Mouse (Mus musculus): ENCODE measurements at regions not wholly inside any gene's neighbourhood (a gene's known extent, or its start where the extent isn't known, plus 50 kb on each side); places are given as distances from the start of the nearest gene placed in this dataset.

GRCm38 (mm10) chr4:131014301-131015081, 70.3 kb downstream of the Matn1 start:
- intact Hi-C loops (cut with DNase I; ENCODE audit: low total_unique reads): no loop called here
- DNase-seq: no peak

GRCm38 (mm10) chr4:131015156-131015555, 71.0 kb downstream of the Matn1 start:
- DNase-seq: no peak
- intact Hi-C loops (cut with DNase I; ENCODE audit: low total_unique reads): no loop called here

GRCm38 (mm10) chr4:131023601-131024000, 79.4 kb downstream of the Matn1 start:
- DNase-seq: no peak
- intact Hi-C loops (cut with DNase I; ENCODE audit: low total_unique reads): no loop called here

- intact Hi-C loops (cut with DNase I; ENCODE audit: low total_unique reads): no loop called here
- no peak for DNase-seq
Measured at GRCm38 (mm10) chr4:131036292-131036691, 92.1 kb downstream of the Matn1 start.

GRCm38 (mm10) chr4:131037179-131037578, 93.0 kb downstream of the Matn1 start:
- DNase-seq: no peak
- intact Hi-C loops (cut with DNase I; ENCODE audit: low total_unique reads): no loop called here

- no peak for DNase-seq
- intact Hi-C loops (cut with DNase I; ENCODE audit: low total_unique reads): no loop called here
Measured at GRCm38 (mm10) chr4:131039686-131040085, 95.5 kb downstream of the Matn1 start.

GRCm38 (mm10) chr4:131041210-131041609, 97.0 kb downstream of the Matn1 start:
- intact Hi-C loops (cut with DNase I; ENCODE audit: low total_unique reads): no loop called here
- no peak for DNase-seq

- intact Hi-C loops (cut with DNase I; ENCODE audit: low total_unique reads): no loop called here
Measured at GRCm38 (mm10) chr4:131046101-131046500, 101.9 kb downstream of the Matn1 start.

GRCm38 (mm10) chr4:131046969-131047650, 102.9 kb downstream of the Matn1 start:
- no peak for DNase-seq
- intact Hi-C loops (cut with DNase I; ENCODE audit: low total_unique reads): no loop called here

More at GRCm38 (mm10) chr4:131046101-131046500, 101.9 kb downstream of the Matn1 start:
- no peak for DNase-seq

- intact Hi-C loops (cut with DNase I; ENCODE audit: low total_unique reads): no loop called here
- DNase-seq: no peak
Measured at GRCm38 (mm10) chr4:131056293-131056692, 112.1 kb downstream of the Matn1 start.

GRCm38 (mm10) chr4:131059572-131059971, 115.4 kb downstream of the Matn1 start:
- intact Hi-C loops (cut with DNase I; ENCODE audit: low total_unique reads): no loop called here
- no peak for DNase-seq

- no peak for DNase-seq
- intact Hi-C loops (cut with DNase I; ENCODE audit: low total_unique reads): no loop called here
Measured at GRCm38 (mm10) chr4:131060191-131060680, 116.1 kb downstream of the Matn1 start.

GRCm38 (mm10) chr4:131060706-131061105, 116.5 kb downstream of the Matn1 start:
- no peak for DNase-seq
- intact Hi-C loops (cut with DNase I; ENCODE audit: low total_unique reads): no loop called here

GRCm38 (mm10) chr4:131062592-131062991, 118.4 kb downstream of the Matn1 start:
- intact Hi-C loops (cut with DNase I; ENCODE audit: low total_unique reads): no loop called here
- no peak for DNase-seq

GRCm38 (mm10) chr4:131066186-131066939, 122.2 kb downstream of the Matn1 start:
- no peak for DNase-seq
- intact Hi-C loops (cut with DNase I; ENCODE audit: low total_unique reads): no loop called here

- intact Hi-C loops (cut with DNase I; ENCODE audit: low total_unique reads): no loop called here
- no peak for DNase-seq
Measured at GRCm38 (mm10) chr4:131070566-131070965, 126.4 kb downstream of the Matn1 start.

- intact Hi-C loops (cut with DNase I; ENCODE audit: low total_unique reads): no loop called here
- DNase-seq: no peak
Measured at GRCm38 (mm10) chr4:131072623-131073022, 128.4 kb downstream of the Matn1 start.

GRCm38 (mm10) chr4:131073420-131073819, 129.2 kb downstream of the Matn1 start:
- no peak for DNase-seq
- intact Hi-C loops (cut with DNase I; ENCODE audit: low total_unique reads): no loop called here

GRCm38 (mm10) chr4:131075326-131075932, 131.2 kb downstream of the Matn1 start:
- intact Hi-C loops (cut with DNase I; ENCODE audit: low total_unique reads): no loop called here
- no peak for DNase-seq

GRCm38 (mm10) chr4:131076628-131077027, 132.4 kb downstream of the Matn1 start:
- intact Hi-C loops (cut with DNase I; ENCODE audit: low total_unique reads): no loop called here
- no peak for DNase-seq

Data from gastrocnemius, postnatal 14 days (tissue).